Mouse (Mus musculus) CD8-positive naive resting alpha-beta T cell, adult 2 months (primary cell): ENCODE results near the gene Gnptab.
A peak's percentile ranks its signal among the peaks of the same experiment; 100 is the strongest.
"Not testable (repeated sequence)": the region's sequence is repeated elsewhere in the genome, so short reads cannot be mapped to it uniquely, and the experiment has no call there.

Source experiments
- DNase-seq, 2 experiments: peaks; one replicate each; pipeline ENCODE4 v3.0.0; 2022; ENCODE audit warnings: low read depth in 2 of 2, low spot score in 2 of 2

The Gnptab gene

DNA sequence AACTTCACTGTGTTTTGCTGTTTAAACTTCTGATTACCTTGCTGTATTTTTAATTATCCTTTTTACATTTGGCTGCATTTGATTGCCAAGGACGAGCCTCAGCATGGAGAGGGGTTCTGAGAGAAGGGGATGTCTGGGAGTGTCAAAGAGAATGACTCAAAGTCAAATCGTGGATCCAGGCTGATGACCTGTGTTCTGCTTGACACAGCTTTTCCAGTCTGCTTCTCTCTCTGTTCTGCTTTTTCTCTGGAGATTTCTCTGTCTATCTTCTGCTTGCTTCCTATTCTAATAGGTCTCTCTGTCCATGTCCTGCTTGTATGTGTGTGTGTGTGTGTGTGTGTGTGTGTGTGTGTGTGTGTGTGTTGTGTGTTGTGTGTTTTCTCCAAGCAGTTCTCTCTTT, 30.8 kb downstream of the Gnptab start:
- no peak for DNase-seq

DNA sequence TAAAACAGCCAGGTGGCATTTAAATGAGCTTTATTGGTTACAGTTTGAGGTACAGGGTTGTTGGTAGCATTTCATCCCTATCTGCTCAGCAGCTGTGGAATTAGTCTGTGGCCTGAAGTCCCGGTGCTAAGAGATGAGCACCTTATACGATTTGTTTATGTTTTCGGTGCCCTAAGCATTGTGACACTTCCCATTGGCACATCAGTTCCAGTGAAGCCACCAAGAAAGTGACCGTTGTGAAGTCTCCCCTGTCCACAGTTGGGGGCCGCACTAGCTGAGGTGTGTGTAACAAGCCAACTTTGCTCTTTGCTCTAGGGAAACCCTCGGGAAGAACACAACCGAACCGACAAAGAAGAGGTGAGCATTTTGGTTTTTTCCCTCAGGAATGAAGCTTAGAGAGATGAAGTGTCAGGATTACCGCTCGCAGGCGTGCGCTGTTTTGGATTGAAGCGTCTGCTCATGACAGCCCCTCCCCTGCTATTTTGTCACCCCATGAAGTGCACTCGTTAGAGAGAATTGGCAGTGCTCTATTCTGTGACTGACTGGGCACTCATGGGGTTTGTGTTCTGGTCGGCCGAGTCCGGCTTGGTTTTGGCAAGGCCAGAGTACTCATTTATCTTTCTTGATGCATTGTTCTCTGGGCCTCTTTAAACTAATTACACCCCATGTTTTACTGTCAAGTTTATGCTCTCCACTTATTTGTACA, 33.5 kb downstream of the Gnptab start:
- no peak for DNase-seq

DNA sequence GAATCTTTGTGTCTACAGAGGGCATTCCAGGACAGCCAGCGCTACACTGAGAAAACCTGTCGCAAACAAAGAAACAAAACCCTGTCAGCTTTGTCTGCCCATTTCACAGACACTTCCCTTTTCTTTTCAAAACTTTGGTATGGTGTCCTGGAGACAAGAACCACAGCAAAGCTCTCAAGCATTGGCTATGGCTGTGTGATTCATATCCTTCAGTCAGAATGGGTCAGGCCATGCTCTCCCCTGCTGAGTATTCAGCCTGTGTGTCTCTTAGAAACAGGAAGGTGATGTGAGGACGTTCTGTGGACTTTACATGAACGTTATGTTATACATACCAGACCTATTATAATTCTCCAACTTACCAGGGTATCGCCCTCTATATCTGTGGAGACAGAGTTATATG, 38.8 kb downstream of the Gnptab start:
- no peak for DNase-seq

DNA sequence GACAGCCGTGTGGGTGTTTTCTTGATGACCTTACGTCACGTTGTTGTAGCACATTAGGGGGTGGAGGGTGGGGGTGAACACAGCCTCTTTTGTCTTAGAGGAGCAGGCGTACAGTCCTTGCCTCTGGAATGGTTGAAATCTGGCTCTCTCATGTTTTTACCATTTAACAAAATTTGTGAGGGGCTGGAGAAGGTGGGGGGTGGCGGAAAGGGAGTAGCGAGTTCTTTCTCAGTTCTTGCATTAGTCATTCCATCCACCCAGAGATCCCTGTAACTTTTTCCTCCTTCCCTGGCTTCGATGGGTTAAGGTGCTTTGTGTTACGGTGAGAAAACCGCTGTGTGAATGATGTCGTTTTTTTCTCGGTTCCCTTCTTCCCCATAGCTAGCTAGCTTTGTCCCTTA, 41.2 kb downstream of the Gnptab start:
- no peak for DNase-seq

DNA sequence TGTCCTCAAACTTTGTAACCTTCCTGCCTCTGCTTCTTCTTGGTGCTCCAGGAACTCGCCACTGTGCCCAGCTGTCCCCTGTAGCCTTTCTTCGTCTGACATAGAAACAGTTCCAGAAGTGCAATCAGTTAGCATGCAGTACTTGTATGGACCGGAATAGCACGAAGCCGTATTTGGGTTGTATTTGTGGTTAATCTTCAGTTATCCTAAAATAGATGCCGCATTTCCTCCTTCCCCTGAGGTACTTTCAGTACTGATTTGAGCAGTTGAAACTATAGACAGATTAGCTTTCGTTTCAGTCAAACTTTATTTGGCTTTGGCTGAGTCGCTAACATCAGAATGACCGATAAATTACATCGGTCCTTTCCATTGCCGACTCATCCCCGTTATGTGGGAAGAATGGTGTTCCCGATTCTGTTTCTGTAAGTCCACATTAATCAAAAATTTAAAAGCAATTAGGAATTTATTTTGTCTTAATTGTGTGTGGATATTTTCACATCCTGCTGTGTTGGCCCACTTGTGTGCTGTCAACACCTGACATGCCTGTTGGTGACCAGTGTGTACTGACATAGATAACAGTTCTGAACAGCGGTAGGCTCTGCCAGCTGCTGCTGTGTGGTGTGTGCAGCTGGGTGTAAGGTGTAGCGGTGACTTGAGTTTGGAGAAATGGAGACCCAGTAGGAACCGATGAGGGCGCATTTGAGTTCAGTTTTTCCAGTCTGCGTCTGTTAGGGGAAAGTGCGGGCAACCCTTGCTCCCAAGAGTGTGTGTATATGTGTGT, 41.9 kb downstream of the Gnptab start:
- no peak for DNase-seq

DNA sequence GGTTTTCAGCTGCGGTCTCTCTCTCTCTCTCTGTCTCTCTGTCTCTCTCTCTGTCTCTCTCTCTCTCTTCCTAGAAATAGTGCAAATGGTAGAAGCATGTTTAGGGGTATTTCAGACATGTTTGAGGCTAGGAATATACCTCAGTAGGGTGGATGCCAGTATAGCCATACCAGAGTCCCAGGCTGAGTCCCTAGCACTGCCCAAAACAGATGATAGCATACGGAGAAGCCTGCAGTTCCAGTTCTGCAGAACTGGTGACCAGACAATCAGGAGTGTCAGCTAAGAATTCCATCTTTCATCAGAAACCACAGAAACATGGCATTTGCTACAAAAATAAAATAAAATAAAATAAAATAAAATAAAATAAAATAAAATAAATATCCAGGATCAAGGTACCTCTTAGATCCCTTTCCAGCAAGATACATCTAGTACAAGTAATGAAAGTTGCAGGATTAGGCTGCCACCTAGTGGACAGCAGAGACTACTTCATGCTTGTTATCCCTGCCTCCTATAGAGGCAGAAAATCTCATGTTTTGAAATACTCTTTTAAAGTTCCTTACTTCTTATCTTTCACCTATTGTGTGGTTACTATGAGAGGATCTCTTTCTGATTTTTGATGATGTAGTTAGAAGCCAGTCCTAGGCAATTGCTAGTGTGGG, 47.4 kb downstream of the Gnptab start:
- DNase-seq: peak; percentile 11 to 52

DNA sequence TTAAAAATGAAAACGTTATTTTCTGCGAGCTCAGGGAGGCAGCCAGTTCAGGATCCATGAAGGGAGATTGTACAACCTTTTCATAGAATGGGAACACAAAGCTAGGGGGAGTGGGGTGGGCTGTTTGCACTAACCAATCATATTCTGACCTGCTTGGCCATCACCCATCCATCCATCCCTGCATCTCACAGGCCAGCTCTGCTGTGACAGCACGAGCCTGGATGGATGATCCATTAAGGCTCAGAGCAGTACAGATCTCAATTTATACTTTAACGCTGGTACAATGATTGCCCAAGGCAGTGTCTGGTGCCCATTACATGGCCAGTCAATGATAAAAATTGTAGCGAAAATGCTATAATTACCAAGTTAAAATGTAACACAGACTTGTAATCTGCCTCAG, 48.0 kb downstream of the Gnptab start:
- DNase-seq: no peak

DNA sequence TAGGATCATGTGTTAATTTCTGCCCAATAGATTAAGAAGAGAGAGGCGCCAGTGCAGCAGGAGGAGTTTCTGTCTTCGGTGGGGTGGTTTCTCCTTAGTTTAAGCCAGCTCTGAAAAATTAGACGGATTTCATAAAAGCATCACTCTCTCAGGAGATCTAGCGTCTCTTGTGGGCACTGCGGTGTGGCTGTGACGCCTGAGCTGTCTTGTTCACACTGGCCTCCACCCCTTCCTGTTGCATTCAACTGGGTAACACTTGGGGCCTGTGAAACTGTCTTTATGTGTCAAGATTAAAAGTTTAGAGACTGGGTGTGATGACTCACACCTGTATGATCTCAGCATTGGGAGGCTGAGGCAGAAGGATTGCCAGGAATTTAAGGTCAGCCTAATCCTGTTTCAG, 49.1 kb downstream of the Gnptab start:
- no peak for DNase-seq

DNA sequence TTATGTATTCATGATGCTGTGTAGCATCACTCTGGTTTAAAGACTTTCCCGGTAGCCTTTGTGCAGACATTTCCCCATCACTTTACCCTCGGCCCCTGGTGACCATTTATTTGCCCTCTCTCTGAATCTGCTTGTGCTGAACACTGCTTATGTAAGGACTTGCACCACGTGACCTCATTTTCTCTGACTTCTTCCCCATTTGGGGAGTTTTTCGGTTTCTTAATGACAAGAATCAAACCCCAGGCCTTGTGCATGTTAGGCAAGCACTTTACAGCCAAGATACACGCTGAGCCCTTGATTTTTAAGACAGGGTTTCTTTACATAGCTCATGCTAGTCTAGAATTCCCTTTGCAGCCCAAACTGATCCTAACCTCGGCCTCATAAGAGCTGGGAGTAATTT, 62.3 kb downstream of the Gnptab start:
- no peak for DNase-seq

DNA sequence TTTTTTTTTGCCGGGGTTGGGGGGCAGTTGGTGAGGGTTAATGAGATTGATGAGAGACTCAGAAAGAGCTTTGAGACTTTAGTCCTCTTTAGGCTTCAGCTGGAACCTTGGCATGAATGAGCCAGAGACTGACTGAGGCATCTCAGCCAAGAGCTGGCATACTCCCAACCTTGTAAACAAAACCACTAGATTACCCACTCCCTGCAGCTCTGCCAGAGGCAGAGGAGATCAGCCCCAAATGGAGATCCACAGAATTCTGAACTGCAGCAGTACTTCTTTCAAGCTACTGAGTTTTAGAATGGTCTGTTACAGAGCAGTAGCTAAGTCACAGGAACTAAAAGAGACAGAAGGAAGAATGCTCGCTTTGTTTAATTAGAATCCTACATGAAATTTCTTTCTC, 72.3 kb downstream of the Gnptab start:
- no peak for DNase-seq

DNA sequence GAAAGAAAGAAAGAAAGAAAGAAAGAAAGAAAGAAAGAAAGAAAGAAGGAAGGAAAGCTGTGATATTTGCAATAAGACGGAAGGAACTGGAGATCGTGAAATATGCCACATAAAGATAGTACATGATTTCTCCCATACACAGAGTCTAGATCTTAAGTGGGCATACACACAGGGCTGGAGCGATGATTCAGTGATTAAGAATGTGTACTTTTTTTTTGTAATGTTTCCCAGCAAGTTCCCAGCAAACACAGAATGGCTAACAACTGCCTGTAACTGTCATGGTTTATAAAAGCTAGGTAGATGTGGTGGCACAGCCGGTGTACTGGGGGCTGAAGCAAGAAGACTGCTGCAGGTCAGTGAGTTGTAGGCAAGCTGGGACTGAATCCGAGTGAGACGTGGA, 73.1 kb downstream of the Gnptab start:
- no peak for DNase-seq

DNA sequence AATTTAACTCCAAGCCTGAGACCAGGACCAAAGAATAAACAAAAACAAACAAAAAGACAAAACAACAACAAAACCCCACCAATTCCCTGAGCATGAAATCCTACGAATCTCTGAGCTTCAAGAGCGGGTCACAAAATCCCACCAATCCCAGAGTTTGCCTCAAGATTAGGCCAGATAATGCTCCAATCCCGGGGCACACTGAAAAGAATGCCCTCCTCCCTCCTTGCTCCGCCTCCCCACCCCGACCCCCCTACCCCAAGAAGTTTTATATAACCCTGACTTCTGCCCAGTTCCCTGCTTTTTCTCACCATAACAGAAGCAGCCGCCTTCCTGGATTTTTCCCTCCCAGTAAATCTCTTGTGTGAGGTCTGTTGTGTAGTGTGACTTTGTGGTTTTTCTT, 78.9 kb downstream of the Gnptab start:
- DNase-seq: no peak

DNA sequence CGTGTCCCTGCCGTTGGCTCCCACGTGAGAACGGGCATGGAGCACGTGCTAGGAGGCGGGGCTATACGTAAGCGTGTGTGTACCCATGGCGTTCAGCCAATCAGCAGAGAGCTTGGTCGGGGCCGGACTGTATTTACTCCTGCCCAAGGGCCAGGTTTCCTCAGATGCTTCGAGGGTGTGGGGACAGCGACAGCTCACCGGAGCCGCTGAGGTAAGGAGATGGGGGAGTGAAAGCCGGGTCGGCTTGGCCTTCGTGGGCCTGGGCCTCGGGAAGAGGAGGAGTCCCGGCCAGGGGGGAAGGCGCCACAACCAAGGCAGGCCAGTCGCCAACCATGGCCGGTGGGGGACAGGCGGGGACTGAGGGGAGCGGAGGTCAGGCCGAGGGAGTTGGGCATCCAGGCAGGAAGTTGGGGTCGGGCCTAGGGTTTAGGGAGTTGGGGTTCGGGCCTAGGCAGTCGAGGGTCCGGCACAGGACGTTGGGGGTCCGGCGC, 80.6 kb downstream of the Gnptab start, which contains the start of gene Sycp3:
Sycp3 (plus strand) TSS at position 68 of the 491 bp plus-strand sequence.
- no peak for DNase-seq

DNA sequence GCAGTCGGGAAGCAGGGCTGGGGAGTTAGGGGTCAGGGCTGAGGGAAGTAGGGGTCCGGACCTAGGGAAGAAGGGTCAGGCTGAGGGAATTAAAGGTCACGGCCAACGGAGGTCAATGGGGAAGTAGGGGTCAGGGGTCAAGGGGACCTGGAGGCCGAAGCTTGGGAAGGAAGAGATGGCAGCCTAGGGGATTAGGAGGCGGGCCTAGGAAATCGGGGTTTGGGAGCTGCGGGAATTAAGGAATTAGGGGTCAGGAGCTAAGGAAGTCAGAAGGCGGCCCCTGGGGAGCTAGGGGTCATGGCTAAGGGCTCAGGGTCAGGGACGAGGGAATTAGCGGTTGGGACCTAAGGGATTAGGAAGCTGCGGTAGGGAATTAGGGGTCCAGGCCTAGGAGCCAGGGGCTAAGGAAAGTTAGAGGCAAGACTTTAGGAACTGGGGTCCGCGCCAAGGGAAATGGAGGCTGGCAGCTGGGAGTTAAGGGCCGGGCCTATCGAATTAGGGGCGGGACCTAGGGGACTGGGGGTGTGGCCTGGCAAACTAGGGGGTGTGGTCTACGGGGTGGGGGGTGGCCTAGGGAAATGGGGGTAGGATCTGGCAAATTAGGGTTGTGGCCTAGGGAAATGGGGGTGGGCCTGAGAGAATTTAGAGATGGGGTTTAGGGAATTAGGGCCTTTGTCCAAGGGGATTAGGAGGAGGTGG, 81.3 kb downstream of the Gnptab start:
- no peak for DNase-seq

DNA sequence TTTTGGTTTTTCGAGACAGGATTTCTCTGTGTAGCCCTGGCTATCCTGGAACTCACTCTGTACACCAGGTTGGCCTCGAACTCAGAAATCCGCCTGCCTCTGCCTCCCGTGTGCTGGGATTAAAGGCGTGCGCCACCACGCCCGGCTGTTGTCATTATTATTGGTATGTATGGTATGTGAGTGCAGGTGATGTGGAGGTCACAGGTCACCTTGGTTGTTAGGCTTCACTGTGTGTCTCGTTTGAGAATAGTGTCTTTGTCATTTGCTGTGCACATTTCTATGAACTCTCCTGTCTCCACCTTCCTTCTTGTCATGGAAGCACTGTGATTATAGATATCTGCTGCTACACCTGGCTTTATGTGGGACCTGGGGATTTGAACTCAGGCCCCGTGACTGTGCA, 103.9 kb downstream of the Gnptab start:
- DNase-seq: not testable (repeated sequence)

DNA sequence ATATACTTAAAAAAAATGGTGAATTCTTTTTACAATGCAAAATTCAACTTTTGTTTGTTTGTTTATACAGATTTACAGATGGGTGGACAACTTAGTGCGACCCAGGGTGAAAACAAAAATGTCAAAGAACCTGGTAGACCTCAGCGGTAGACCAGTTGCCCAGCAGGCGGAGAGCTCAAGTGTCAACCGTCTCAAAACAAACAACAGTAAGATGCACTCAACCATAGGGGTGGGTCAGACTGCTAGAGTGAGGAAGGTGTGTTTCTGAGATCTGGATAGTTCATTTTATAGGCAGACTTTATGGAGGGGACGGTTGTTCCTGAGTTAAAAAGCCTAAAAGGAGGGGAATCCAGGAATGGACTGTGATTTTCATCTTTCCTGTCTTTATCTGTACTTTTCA, 109.7 kb downstream of the Gnptab start:
- no peak for DNase-seq

DNA sequence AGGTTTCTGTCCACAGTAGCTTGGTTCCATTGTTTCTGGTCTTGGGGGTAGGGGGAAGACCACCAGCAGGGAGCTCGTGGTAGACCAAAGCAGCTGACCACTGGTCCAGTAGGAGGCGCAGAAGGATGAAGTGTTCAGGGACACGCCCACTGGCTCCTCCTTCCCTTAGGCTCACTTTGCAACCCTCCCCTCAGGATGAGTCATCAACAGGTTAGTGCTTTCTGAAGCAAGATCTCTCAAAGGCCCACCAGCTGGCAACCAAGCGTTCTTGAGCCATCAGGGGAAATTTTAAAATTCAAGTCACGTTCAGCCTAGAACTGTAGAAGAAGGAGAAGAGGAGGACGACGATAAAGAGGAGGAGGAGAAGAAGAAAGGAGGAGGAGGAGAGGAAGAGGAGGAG, 112.7 kb downstream of the Gnptab start:
- no peak for DNase-seq

DNA sequence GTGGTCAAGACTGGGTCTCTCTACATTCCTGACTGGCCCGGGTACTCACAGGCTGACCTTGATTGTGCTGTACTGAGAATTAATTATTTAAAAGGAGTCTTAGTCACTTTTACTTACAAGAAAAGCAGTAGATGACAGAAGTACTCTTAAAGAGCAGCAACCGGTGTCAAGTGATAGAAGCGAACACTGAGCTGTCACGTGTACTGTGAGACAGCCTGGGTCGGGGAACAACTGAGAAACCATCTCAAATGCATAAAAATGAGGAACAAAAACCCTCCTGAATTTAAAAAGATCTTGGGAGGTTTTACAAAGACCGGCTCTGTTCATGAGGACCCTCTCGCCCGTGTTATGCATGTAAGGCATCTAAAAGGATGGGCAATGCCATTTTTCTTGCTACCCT, 113.7 kb downstream of the Gnptab start:
- no peak for DNase-seq

DNA sequence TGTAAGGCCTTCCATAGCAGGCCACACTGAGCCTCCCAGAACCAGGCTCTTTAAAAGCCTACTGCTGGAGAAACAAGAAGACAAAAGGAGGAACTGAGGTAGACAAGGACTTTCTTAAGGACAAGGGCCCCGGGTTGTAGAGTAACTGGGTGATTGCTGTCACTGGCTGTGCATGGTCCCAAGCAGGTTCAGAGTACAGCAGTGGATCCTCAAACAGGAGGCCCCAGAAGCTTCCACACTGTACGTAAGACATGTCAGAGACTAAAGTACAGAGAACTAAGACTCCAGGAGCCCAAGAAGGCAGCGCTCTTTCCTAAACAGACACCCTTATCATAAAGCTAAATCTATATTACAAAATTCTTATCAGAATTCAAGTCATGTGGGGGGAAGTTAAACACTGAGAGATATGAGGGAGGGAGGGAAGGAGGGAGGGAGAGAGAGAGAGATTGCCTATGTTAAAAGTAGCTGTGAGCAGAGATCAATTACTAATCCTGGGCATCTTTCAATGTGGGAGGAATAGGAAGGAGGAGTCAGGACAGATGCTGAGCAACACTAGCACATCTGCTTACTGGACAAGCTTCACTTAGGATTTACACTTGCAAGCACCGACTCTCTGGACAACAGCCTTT, 116.1 kb downstream of the Gnptab start:
- no peak for DNase-seq
